Mouse (Mus musculus) lung, postnatal 10 days (tissue): Measurements from ENCODE around the gene Ier3.
A peak's percentile ranks its signal among the peaks of the same experiment; 100 is the strongest.

Experiments
- DNase-seq: peaks from one replicate; pipeline ENCODE4 v3.0.0; 2021

Gene Ier3

DNA sequence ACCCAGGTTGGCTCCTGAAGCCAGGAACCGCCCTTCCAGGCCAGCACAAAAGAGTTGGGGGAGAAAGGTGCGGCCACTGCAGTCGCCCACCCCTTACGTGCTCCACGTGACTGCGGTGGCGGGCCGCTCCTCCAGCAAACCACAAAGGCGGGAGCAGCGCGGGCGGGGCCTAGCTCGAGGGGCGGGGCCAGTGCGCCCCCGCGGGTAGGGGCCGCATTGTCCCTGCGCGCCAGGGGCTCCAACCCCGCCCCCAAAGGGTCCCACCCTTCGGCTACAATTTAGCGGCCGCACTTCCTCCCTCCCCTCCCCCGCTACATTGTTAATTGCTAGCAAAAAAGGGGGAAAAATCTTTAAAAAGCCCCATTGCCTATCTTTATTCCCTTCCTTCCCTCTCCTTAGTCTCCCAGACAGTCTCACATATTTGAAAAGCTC lies 15.5 kb downstream of the Ier3 start:
- peak; percentile 94 for DNase-seq

- DNase-seq: peak; percentile 79
These were observed 16.0 kb downstream of the Ier3 start for GRCm38 (mm10) chr17:35837487-35837886.

DNA sequence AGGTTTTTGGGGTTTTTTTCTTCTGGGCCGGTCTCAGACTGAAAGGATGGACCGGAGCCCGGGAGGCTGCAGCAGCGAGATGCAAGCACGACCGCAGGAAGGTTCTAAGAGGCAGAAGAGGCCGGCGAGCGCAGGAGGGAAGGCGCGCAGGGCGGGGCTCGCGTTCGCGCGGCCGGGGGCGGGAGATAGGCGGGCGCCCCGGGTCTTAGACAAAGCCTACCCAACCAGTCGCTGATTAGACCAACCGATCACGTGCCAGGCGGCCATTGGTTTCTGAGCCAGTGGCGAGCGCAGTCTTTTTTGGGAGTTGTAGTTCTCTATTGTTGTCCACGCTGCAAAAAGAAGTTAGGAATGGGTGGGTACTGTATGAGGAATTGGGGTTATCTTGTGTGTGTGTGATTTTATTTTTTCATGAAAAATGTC lies 16.6 kb downstream of the Ier3 start, which contains the start of gene Tubb5:
Tubb5 (minus strand) TSS at position 185 of the 423 bp plus-strand sequence.
- peak; percentile 98 for DNase-seq

DNA sequence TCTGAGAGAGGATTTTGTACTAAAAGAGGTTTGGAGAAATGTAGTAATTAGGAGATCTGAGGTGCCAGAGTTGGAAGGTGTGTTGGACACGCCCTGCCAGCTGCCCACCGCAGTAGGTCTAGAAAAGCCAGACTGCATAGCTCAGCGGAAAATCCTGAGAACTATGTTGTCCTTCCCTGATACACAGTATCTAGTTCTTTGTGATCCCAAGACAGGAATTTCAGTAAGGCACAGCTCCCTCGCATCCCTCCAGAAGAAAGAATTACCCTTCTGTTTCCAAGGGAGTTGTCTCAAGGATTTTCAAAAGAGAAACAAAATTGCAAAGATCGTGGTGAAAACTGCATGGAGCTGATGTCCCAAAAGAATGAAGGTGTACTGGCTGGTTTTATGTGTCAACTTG lies 17.1 kb downstream of the Ier3 start:
- DNase-seq: peak; percentile 40

DNA sequence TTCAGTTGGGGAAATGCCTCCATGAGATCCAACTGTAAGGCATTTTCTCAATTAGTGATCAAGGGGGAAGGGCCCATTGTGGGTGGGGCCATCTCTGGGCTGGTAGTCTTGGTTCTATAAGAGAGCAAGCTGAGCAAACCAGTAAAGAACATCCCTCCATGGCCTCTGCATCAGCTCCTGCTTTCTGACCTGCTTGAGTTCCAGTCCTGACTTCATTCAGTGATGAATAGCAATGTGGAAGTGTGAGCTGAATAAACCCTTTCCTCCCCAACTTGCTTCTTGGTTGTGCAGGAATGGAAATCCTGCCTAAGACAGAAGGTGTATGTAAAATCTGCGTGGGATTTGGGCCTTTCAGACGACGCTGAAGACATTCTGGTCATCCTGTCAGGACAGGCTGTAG lies 17.5 kb downstream of the Ier3 start:
- peak; percentile 53 for DNase-seq

- no peak for DNase-seq
These were observed 19.1 kb downstream of the Ier3 start for GRCm38 (mm10) chr17:35840561-35840960.

DNA sequence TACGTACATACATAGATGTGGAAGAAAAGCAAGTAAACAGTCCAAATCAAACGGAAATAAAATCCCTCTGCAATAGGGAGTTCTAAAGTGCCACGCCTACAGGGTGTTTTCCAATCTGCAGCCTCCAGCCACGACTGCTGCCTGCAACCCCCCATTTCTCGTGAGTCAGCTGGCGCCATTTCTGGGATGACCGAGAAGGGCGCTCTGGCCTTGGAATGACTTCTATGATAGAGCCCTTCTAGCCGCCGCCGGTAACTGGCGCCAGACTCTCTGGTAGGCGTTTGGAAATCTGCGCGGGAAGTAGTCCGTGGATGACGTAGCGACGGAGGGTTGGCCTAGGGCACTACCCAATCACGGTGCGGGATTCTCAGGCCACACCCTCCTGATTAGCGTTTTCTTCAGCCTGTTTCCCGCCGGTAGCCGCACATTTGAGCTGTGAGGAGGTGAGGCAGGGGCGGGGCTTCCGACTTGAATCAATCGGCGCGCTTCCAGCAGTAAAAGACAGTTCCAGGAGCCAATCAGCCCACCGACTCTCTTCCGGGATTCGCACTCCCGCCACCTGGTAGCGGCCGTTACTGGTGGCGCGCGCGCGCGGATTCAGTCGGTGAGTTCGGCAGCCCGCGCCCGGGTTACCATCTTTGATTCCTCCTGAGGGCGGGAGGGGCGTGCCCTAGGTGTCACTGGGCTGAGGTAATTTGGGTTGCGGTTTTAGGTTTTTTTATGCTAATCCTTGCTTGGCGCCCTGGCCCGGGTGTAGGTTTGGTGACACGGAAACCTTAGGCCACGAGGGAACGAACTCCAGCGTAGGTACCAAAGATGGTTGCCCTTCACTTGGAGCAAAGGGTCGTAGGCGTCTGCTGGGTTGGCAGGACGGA lies 19.8 kb downstream of the Ier3 start, which contains the start of gene Mdc1:
Mdc1 (plus strand) TSS at position 440 of the 875 bp plus-strand sequence.
- peak; percentile 100 for DNase-seq

DNA sequence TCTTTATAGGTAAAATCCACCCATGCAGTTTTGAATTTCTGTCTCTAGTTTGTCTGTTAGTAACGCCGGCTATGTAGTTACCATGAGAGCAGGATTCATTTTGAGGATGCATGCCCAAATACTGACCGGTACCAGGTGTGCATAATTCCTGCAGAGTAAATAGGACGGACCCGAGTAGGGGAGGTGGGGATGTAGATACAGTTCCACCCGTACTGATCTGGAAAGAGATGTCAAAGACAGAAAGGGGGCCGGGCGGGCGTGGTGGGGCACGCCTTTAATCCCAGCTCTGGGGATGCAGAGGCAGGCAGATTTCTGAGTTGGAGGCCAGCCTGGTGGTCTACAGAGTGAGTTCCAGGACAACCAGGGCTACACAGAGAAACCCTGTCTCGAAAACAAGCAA lies 20.5 kb downstream of the Ier3 start:
- no peak for DNase-seq

DNA sequence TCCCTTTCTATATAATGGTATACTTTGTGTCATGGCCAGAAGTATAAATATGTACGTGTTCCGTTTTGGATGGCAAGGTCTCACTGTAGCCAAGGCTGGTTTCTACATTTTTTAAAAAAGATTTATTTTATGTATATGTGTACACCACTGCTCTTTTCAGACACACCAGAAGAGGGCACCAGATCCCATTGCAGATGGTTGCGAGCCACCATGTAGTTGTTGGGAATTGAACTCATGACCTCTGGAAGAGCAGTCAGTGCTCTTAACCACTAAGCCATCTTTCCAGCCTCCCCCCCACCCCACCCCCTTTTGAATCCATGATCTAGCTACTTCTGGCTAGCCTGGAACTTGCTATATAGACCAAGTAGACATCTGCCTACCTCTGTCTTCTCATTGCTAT lies 22.0 kb downstream of the Ier3 start:
- DNase-seq: no peak

DNA sequence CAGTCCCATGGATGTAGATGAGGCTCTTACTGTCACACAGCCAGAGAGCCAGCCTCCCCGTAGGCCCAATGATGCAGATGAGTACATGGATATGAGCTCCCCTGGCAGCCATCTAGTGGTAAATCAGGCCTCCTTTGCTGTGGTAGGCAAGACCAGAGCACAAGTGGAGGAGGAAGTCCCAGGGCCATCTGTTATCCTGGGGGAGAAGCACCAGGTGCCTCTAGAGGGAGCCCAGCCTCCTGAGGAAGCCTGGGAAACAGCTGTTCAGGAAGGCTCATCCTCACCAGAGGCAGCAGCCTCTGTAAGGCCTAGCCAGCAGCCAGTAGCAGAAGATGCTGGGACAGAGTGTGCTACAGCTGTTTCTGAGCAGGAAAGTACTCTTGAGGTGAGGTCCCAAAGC lies 26.6 kb downstream of the Ier3 start:
- no peak for DNase-seq

DNA sequence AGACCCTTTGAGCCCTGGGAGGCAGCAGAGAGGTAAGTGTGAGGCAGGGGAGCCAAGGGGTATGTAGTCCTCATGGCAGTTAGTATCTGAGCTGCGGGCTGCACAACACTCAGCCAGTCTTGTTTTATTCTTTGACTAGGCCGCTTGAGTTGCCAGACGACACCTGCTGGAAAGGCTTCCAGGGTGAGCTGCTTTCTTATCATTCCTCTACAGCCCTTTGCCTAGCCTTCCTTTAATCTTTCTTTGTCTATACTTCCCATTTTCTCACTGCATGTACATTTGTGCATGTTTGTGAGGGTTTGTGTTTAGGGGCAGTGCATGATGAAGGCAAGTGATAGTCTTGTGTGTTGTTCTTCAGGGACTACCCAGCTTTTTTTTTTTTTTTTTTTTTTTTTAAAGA lies 29.5 kb downstream of the Ier3 start:
- no peak for DNase-seq

DNA sequence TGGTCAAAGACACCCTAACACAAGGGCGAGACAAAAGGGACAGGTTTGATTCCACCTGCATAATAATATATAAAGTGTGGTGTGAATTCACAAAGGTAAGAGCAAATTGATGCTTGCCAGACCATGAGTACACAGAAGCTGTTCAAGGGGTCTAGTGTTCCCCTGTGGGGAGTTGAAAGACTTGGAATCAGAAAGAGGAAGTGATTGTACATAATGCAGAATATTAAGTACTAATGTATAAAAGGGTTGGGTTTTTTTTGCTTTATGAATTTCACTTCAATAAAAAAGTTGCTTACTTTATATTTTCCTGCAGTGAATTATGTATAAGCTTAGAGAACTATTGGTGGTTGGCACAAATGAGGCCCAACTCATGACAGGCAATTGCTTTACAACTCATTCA lies 37.9 kb downstream of the Ier3 start:
- DNase-seq: no peak

DNA sequence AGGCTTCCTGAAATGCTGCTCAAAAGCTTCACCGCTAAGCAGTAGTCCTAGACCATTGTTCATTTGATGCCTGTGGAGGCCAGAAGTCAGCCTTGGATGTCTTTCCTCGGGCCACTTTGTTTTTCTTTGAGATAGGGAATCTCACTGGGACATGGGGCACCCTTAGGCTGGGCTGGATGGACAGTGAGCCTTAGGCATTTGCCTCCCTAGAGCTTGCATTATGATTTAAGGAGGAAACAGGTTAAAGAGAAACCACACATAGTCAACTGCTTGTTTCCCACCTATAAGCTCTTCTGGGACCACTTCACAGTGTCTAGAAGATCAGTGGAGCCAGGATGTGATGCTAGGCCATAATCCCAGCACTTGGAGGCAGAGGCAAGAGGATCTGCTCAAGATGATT lies 38.4 kb downstream of the Ier3 start:
- no peak for DNase-seq

- peak; percentile 22 for DNase-seq
These were observed 39.3 kb downstream of the Ier3 start for GRCm38 (mm10) chr17:35860831-35861197.

GRCm38 (mm10) chr17:35861198-35861857 lies 39.8 kb downstream of the Ier3 start, which contains the start of gene Nrm:
Nrm (plus strand) TSS chr17:35861318.
- DNase-seq: peak; percentile 96

DNA sequence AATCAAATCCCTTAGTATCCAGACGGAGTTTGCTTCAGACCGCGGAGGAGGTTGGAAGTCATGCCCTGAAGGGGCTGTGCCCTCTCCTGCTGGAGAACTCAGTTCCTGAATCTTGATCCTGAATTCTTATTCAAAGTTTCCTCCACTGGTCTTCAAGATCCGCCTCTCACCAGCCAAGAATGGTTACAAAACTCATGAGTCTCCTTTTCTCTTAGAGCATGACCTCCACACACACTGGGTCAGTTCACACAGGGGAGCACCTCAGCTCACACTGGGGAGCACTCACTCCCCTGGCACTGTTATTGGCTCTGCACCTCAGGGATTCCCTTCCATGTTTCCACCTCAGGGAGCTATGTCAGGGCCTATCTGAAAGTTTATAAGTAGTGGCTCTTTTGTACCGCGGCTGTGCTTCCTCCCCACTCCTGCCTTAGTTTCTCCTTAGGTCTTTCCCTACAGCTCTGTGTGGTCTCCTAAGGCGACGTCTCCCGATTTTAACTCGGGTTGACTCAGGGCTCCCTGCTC lies 43.4 kb downstream of the Ier3 start:
- no peak for DNase-seq

GRCm38 (mm10) chr17:35865481-35866280 lies 44.2 kb downstream of the Ier3 start, which contains the start of gene Ppp1r18:
Ppp1r18 (plus strand) TSS chr17:35865593.
- DNase-seq: peak; percentile 92

GRCm38 (mm10) chr17:35866281-35866831 lies 44.9 kb downstream of the Ier3 start:
- DNase-seq: peak; percentile 79

- DNase-seq: peak; percentile 68
These were observed 45.7 kb downstream of the Ier3 start for GRCm38 (mm10) chr17:35866911-35867890.

GRCm38 (mm10) chr17:35868165-35868820 lies 46.8 kb downstream of the Ier3 start:
- peak; percentile 62 for DNase-seq

- DNase-seq: no peak
These were observed 47.5 kb downstream of the Ier3 start for GRCm38 (mm10) chr17:35868961-35869345.
